Mouse (Mus musculus): ENCODE results near the gene Tnni3k. TPM values are rescaled to one million over a fixed set of nuclear protein-coding genes. Genes with fewer than 3 reads are reported as not detected.

Tnni3k gene
- polyA plus RNA-seq, 1 experiment, result 0.47 TPM

DNA sequence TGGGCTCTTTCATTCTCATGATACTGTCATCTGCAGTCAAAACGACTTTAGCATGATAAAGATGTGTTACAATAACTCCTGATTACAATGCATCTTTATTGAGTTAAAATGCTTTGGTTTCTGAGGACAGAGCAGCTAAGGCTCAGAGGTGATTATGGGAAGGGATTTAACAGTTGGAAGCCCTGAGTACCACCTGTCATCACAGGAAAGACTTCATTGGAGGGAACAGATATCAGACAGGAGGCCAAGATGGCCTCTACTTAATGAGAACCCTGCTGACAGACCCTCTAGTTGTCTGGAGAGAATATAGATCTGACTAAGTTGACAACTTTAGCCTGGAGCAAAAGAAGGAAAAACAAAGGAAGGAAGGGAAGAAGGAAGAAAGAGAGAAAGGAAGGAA is 214.1 kb downstream of the Tnni3k start:
- TF ChIP-seq MYOD1 (IDR thresholded peaks at IDR 0.05; ENCODE audit: control insufficient read depth in 1 of 3, insufficient read length in 2 of 3, low read depth in 2 of 3) (no peak), POLR2A (IDR thresholded peaks at IDR 0.05; ENCODE audit: insufficient read length, low read depth) (no peak), MAX (IDR thresholded peaks at IDR 0.05; ENCODE audit: low read depth) (no peak), POLR2AphosphoS2 (IDR thresholded peaks at IDR 0.05; ENCODE audit: insufficient read length, low read depth) (no peak), E2F4 (IDR thresholded peaks at IDR 0.05; ENCODE audit: insufficient read depth) (no peak), TCF3 (IDR thresholded peaks at IDR 0.05; ENCODE audit: insufficient read length, low read depth) (no peak), REST (IDR thresholded peaks at IDR 0.05; ENCODE audit: insufficient read depth, insufficient read length) (no peak)
- H3K27me3 ChIP-seq (ENCODE audit: control insufficient read depth, insufficient read depth, insufficient read length), result no peaks in the 10 kb centered on the region
- no peaks in the 10 kb centered on the region for H3K36me3 ChIP-seq (ENCODE audit: control insufficient read depth, insufficient read depth)
- H3K79me2 ChIP-seq (ENCODE audit: control insufficient read depth, insufficient read depth), result no peaks in the 10 kb centered on the region
- H3K4me2 ChIP-seq (ENCODE audit: low read depth), result no peak overlapping the region
- H3K4me3 ChIP-seq, result no peak overlapping the region
- H3ac ChIP-seq (ENCODE audit: control insufficient read depth, insufficient read length), result no peak overlapping the region

DNA sequence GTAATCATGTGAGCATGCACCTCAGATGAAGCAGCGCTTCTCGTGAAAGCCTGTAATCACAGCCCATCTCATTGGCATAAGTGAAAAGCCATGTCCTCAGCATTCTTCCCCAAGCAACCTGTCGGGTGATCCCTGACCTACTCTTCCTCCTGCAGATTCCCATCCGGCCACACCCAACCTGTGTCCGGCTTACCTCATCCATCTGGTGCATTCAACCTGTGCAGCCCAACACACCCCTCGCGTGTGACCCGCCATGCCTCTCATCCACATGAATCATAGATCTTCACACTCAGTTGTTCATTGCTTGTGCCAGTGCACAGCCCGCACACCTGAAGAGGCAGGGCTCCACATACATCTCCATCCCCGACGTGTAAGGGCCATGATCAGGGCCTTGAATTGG is 217.3 kb downstream of the Tnni3k start:
- Histone ChIP-seq H3K79me2 (ENCODE audit: control insufficient read depth, insufficient read depth) (no peaks in the 10 kb centered on the region), H3K27me3 (ENCODE audit: control insufficient read depth, insufficient read depth, insufficient read length) (no peaks in the 10 kb centered on the region), H3K4me2 (ENCODE audit: low read depth) (no peak overlapping the region), H3ac (ENCODE audit: control insufficient read depth, insufficient read length) (no peak overlapping the region), H3K36me3 (ENCODE audit: control insufficient read depth, insufficient read depth) (no peaks in the 10 kb centered on the region), H3K4me3 (no peak overlapping the region)
- TF ChIP-seq MAX (IDR thresholded peaks at IDR 0.05; ENCODE audit: low read depth) (no peak), REST (IDR thresholded peaks at IDR 0.05; ENCODE audit: insufficient read depth, insufficient read length) (no peak), E2F4 (IDR thresholded peaks at IDR 0.05; ENCODE audit: insufficient read depth) (no peak), SRF (IDR thresholded peaks at IDR 0.05; ENCODE audit: control insufficient read depth, insufficient read length, low read depth) (no peak), MYOD1 (IDR thresholded peaks at IDR 0.05; ENCODE audit: control insufficient read depth in 1 of 3, insufficient read length in 2 of 3, low read depth in 2 of 3) (no peak), CEBPB (IDR thresholded peaks at IDR 0.05; ENCODE audit: insufficient read depth, poor library complexity, severe bottlenecking) (no peak), TCF3 (IDR thresholded peaks at IDR 0.05; ENCODE audit: insufficient read length, low read depth) (no peak), MYOG (IDR thresholded peaks at IDR 0.05; ENCODE audit: control insufficient read depth in 1 of 3, insufficient read depth in 1 of 3, insufficient read length in 2 of 3, low read depth in 2 of 3) (no peak), USF1 (IDR thresholded peaks at IDR 0.05; ENCODE audit: low read depth) (no peak), TCF12 (IDR thresholded peaks at IDR 0.05; ENCODE audit: insufficient read depth, poor library complexity, severe bottlenecking) (no peak), POLR2AphosphoS2 (IDR thresholded peaks at IDR 0.05; ENCODE audit: insufficient read length, low read depth) (no peak), POLR2A (IDR thresholded peaks at IDR 0.05; ENCODE audit: insufficient read length, low read depth) (no peak)

DNA sequence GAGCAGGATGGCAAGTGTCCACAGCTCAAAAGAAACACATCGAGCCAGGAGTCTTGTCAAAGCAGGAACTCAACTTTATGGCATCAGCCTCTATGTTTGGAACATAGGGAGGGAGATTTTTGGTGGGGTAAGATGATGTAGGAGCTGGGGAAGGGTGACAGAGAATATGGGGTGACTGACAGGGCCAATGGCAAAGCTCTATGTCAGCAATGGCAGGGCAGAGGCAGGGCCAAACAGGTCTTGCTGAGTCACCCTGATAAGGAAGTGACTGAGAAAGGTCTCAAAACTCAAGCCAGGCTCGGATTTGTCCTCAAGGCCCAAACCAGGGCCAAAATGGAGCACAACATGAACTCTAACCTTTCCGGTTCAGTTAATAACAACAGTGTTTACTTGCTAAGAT is 219.1 kb downstream of the Tnni3k start:
- H3K4me2 ChIP-seq (ENCODE audit: low read depth), result no peak overlapping the region
- H3ac ChIP-seq (ENCODE audit: control insufficient read depth, insufficient read length), result no peak overlapping the region
- H3K79me2 ChIP-seq (ENCODE audit: control insufficient read depth, insufficient read depth), result no peaks in the 10 kb centered on the region
- H3K27me3 ChIP-seq (ENCODE audit: control insufficient read depth, insufficient read depth, insufficient read length), result no peaks in the 10 kb centered on the region
- H3K36me3 ChIP-seq (ENCODE audit: control insufficient read depth, insufficient read depth), result no peaks in the 10 kb centered on the region
- H3K4me3 ChIP-seq, result no peak overlapping the region
- TF ChIP-seq POLR2A (IDR thresholded peaks at IDR 0.05; ENCODE audit: insufficient read length, low read depth) (no peak), TCF3 (IDR thresholded peaks at IDR 0.05; ENCODE audit: insufficient read length, low read depth) (no peak), MYOD1 (IDR thresholded peaks at IDR 0.05; ENCODE audit: control insufficient read depth in 1 of 3, insufficient read length in 2 of 3, low read depth in 2 of 3) (no peak)

DNA sequence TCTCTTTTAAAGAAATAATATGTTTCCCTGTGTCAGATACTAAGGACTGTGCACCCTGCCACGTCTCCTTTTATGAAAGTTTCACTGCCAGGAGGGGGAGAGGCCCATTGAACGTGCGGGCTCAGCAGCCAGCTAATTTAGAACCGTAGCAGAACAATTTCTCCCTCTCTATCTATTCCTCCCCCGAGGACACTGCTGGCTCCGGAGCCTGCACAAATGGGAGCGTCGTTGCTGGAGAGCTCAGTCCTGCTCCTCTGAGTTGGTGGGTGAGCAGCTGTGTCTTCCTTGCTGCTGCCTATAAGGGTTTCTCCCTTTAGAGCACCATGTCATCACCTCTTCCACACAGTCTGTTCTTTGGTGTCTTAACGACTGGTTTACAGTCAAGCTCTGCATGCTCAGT is 220.8 kb downstream of the Tnni3k start:
- Histone ChIP-seq H3ac (ENCODE audit: control insufficient read depth, insufficient read length) (no peak overlapping the region), H3K36me3 (ENCODE audit: control insufficient read depth, insufficient read depth) (no peaks in the 10 kb centered on the region), H3K27me3 (ENCODE audit: control insufficient read depth, insufficient read depth, insufficient read length) (no peaks in the 10 kb centered on the region), H3K4me3 (no peak overlapping the region), H3K79me2 (ENCODE audit: control insufficient read depth, insufficient read depth) (no peaks in the 10 kb centered on the region), H3K4me2 (ENCODE audit: low read depth) (no peak overlapping the region)
- TF ChIP-seq MYOD1 (IDR thresholded peaks at IDR 0.05; ENCODE audit: control insufficient read depth in 1 of 3, insufficient read length in 2 of 3, low read depth in 2 of 3) (no peak), TCF12 (IDR thresholded peaks at IDR 0.05; ENCODE audit: insufficient read depth, poor library complexity, severe bottlenecking) (no peak), MYOG (IDR thresholded peaks at IDR 0.05; ENCODE audit: control insufficient read depth in 1 of 3, insufficient read depth in 1 of 3, insufficient read length in 2 of 3, low read depth in 2 of 3) (no peak), REST (IDR thresholded peaks at IDR 0.05; ENCODE audit: insufficient read depth, insufficient read length) (no peak), TCF3 (IDR thresholded peaks at IDR 0.05; ENCODE audit: insufficient read length, low read depth) (no peak), POLR2A (IDR thresholded peaks at IDR 0.05; ENCODE audit: insufficient read length, low read depth) (no peak), E2F4 (IDR thresholded peaks at IDR 0.05; ENCODE audit: insufficient read depth) (no peak), SRF (IDR thresholded peaks at IDR 0.05; ENCODE audit: control insufficient read depth, insufficient read length, low read depth) (no peak)

DNA sequence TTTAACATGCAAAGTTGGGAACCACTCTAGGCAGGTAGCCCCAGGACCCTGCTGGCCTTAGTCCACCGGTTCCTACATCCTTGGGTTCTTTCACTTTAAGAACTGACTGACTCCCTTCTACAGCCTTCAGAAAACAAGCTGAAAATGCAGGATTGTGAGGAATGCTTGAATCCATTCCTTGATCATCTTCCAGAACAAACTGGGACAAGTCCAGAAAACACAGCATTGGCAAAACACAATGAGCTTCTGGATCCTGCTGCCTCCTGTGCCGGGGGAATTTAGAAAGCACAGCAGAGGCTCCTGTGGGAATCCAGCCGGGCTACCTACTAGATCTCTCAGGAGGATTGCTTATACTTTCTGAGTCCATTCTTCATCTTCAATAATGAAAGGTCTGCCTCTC is 229.5 kb downstream of the Tnni3k start:
- no peak for TF ChIP-seq MAX (IDR thresholded peaks at IDR 0.05; ENCODE audit: low read depth)

DNA sequence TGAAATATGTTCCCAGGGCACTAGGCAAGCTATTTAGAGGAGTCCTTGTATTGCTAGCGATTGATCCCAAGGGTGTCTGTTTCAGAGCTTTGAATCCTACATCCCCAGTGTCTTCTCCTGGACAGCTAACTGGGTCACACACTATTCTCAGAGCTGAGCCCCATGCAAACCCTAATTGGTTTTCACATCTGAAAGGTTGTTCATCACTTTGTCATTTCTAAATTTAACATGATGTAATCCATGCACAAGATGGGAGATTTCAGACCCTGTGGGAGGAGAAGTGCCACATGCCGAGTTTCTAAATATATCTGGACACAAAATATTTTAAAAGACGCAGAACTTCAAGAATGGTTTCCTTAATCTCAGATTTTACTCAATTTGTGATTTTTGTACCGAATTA is 230.5 kb downstream of the Tnni3k start:
- Histone ChIP-seq H3K36me3 (ENCODE audit: control insufficient read depth, insufficient read depth) (no peaks in the 10 kb centered on the region), H3K79me2 (ENCODE audit: control insufficient read depth, insufficient read depth) (no peaks in the 10 kb centered on the region), H3ac (ENCODE audit: control insufficient read depth, insufficient read length) (no peak overlapping the region), H3K4me2 (ENCODE audit: low read depth) (no peak overlapping the region), H3K4me3 (no peak overlapping the region), H3K27me3 (ENCODE audit: control insufficient read depth, insufficient read depth, insufficient read length) (no peaks in the 10 kb centered on the region)
- TF ChIP-seq USF1 (IDR thresholded peaks at IDR 0.05; ENCODE audit: low read depth), result no peak
- no peak for TF ChIP-seq TCF3 (IDR thresholded peaks at IDR 0.05; ENCODE audit: insufficient read length, low read depth)
- no peak for TF ChIP-seq MAX (IDR thresholded peaks at IDR 0.05; ENCODE audit: low read depth)
- TF ChIP-seq REST (IDR thresholded peaks at IDR 0.05; ENCODE audit: insufficient read depth, insufficient read length), result no peak
- no peak for TF ChIP-seq TCF12 (IDR thresholded peaks at IDR 0.05; ENCODE audit: insufficient read depth, poor library complexity, severe bottlenecking)
- no peak for TF ChIP-seq POLR2A (IDR thresholded peaks at IDR 0.05; ENCODE audit: insufficient read length, low read depth)
- no peak for TF ChIP-seq POLR2AphosphoS2 (IDR thresholded peaks at IDR 0.05; ENCODE audit: insufficient read length, low read depth)
- no peak for TF ChIP-seq MYOD1 (IDR thresholded peaks at IDR 0.05; ENCODE audit: control insufficient read depth in 1 of 3, insufficient read length in 2 of 3, low read depth in 2 of 3)
- no peak for TF ChIP-seq MYOG (IDR thresholded peaks at IDR 0.05; ENCODE audit: control insufficient read depth in 1 of 3, insufficient read depth in 1 of 3, insufficient read length in 2 of 3, low read depth in 2 of 3)
- TF ChIP-seq E2F4 (IDR thresholded peaks at IDR 0.05; ENCODE audit: insufficient read depth), result no peak
- TF ChIP-seq SRF (IDR thresholded peaks at IDR 0.05; ENCODE audit: control insufficient read depth, insufficient read length, low read depth), result no peak
- TF ChIP-seq CEBPB (IDR thresholded peaks at IDR 0.05; ENCODE audit: insufficient read depth, poor library complexity, severe bottlenecking), result no peak

More for the DNA sequence above, 229.5 kb downstream of the Tnni3k start:
- H3K4me2 ChIP-seq (ENCODE audit: low read depth), result no peak overlapping the region
- no peaks in the 10 kb centered on the region for H3K27me3 ChIP-seq (ENCODE audit: control insufficient read depth, insufficient read depth, insufficient read length)
- H3ac ChIP-seq (ENCODE audit: control insufficient read depth, insufficient read length), result no peak overlapping the region
- no peak overlapping the region for H3K4me3 ChIP-seq
- no peaks in the 10 kb centered on the region for H3K79me2 ChIP-seq (ENCODE audit: control insufficient read depth, insufficient read depth)
- no peaks in the 10 kb centered on the region for H3K36me3 ChIP-seq (ENCODE audit: control insufficient read depth, insufficient read depth)

All from myocyte (in vitro differentiated cells).